Mouse (Mus musculus) liver, embryonic 14.5 days (tissue): ENCODE data around the gene Myo1b.

Source experiments
- CTCF ChIP-seq: IDR thresholded peaks from 2 replicates; pipeline ENCODE4 v1.5.1; 2016; ENCODE audit warnings: antibody characterized with exemption, low read depth, control low read depth
- EP300 ChIP-seq: IDR thresholded peaks from 2 replicates; pipeline ENCODE4 v1.6.1; 2016; ENCODE audit warnings: antibody characterized with exemption, low read depth

GRCm38 (mm10) chr1:51734721-51735120, 181.2 kb downstream of the Myo1b start:
- TF ChIP-seq CTCF (no peak), EP300 (no peak)
